Mouse (Mus musculus) brain, adult 2 months (tissue): ENCODE results near the gene Marveld1.

Source experiments
- DNase-seq: peaks from one replicate; pipeline ENCODE4 v3.0.0; 2011; ENCODE audit warnings: low read depth, low spot score

The Marveld1 gene

GRCm38 (mm10) chr19:42147170-42147768 lies at the start of gene Marveld1:
Gene Marveld1, plus strand, starts transcription at chr19:42147400.
- DNase-seq, result peak; percentile 81

GRCm38 (mm10) chr19:42099406-42099805 lies 47.8 kb upstream of the Marveld1 start:
- no peak for DNase-seq

- no peak for DNase-seq
Measured at GRCm38 (mm10) chr19:42104681-42105080, 42.5 kb upstream of the Marveld1 start.

GRCm38 (mm10) chr19:42115783-42116335 lies 31.3 kb upstream of the Marveld1 start:
- DNase-seq, result no peak

- no peak for DNase-seq
Measured at GRCm38 (mm10) chr19:42118142-42118541, 29.1 kb upstream of the Marveld1 start.

GRCm38 (mm10) chr19:42118596-42118995 lies 28.6 kb upstream of the Marveld1 start:
- DNase-seq, result no peak

- DNase-seq, result no peak
Measured at GRCm38 (mm10) chr19:42120451-42120850, 26.7 kb upstream of the Marveld1 start.

- DNase-seq, result peak; percentile 45
Measured at GRCm38 (mm10) chr19:42124684-42125083, 22.5 kb upstream of the Marveld1 start.

- peak; percentile 45 for DNase-seq
Measured at GRCm38 (mm10) chr19:42125501-42126218, 21.5 kb upstream of the Marveld1 start.

GRCm38 (mm10) chr19:42126219-42126605 lies 21.0 kb upstream of the Marveld1 start:
- no peak for DNase-seq

GRCm38 (mm10) chr19:42127024-42127423 lies 20.2 kb upstream of the Marveld1 start:
- no peak for DNase-seq

GRCm38 (mm10) chr19:42128052-42128740 lies 19.0 kb upstream of the Marveld1 start:
- DNase-seq, result no peak

GRCm38 (mm10) chr19:42128787-42129508 lies 18.3 kb upstream of the Marveld1 start, which contains the start of gene Avpi1:
Gene Avpi1, minus strand, starts transcription at chr19:42129059.
- peak; percentile 100 for DNase-seq

- DNase-seq, result peak; percentile 69
Measured at GRCm38 (mm10) chr19:42129509-42130293, 17.5 kb upstream of the Marveld1 start.

GRCm38 (mm10) chr19:42130294-42130606 lies 16.9 kb upstream of the Marveld1 start:
- no peak for DNase-seq

- DNase-seq, result peak; percentile 36
Measured at GRCm38 (mm10) chr19:42131101-42131500, 16.1 kb upstream of the Marveld1 start.

- DNase-seq, result no peak
Measured at GRCm38 (mm10) chr19:42135070-42135469, 12.1 kb upstream of the Marveld1 start.

GRCm38 (mm10) chr19:42136126-42136525 lies 11.1 kb upstream of the Marveld1 start:
- no peak for DNase-seq

GRCm38 (mm10) chr19:42137167-42137672 lies 10.0 kb upstream of the Marveld1 start:
- DNase-seq, result no peak

GRCm38 (mm10) chr19:42138517-42139285 lies 8.5 kb upstream of the Marveld1 start:
- no peak for DNase-seq
